ENCODE assay signal across 13 mouse cellular contexts in genomic region chr11:101964647-101965046, GRCm38 (mm10). TPM values are rescaled to one million over a fixed set of nuclear protein-coding genes. Genes with fewer than 3 reads are reported as not detected.
DNase-seq lines count a peak whose midpoint lies in the region; ATAC-seq and TF ChIP-seq lines count a peak whose summit lies in the region.
"Had no signal": no experiment of that assay in that cellular context is flagged by ENCODE, and none has a peak within 500 bp of the region (broad histone marks: within the 10 kb centered on the region; RNA-seq: fewer than 3 reads in every experiment).

No protein-coding gene starts in this region.

- no peaks in the 10 kb centered on the region for H3K9me3 ChIP-seq in heart, embryonic 12.5 days (replicated peaks)
- no peaks in the 10 kb centered on the region for H3K9me3 ChIP-seq in liver, embryonic 11.5 days (ENCODE audit: control insufficient read depth, low read length)
- H3K9me3 ChIP-seq in liver, embryonic 12.5 days (replicated peaks) = no peaks in the 10 kb centered on the region
- H3K9me3 ChIP-seq in embryonic facial prominence, embryonic 12.5 days = no peaks in the 10 kb centered on the region
- H3K9me3 ChIP-seq in limb, embryonic 15.5 days = no peaks in the 10 kb centered on the region
- H3K9me3 ChIP-seq: liver, embryonic 13.5 days had no signal

- no peak for DNase-seq in heart, postnatal 25 days (ENCODE audit: low spot score)
- no peak for DNase-seq in liver, embryonic 11.5 days (ENCODE audit: low spot score)
- no peak for DNase-seq in spleen, adult 18-20 months
- DNase-seq in thymus, adult 2 months = no peak
- DNase-seq: liver, embryonic 13.5 days; thymus, adult 18-20 months had no signal

- TF ChIP-seq CTCF in thymus, adult 2 months (IDR thresholded peaks at IDR 0.05; ENCODE audit: borderline replicate concordance, control insufficient read depth, extremely low read depth, insufficient read depth, low read length, poor library complexity) = no peak

- WGBS in heart, embryonic 12.5 days = 9% methylated on average over 8 of the region's 8 CpGs
- 11% methylated on average over 8 of the region's 8 CpGs for WGBS in liver, embryonic 11.5 days
- WGBS in liver, embryonic 12.5 days (ENCODE audit: insufficient replicate concordance) = 7% methylated on average over 8 of the region's 8 CpGs
- 8% methylated on average over 7 of the region's 8 CpGs for WGBS in embryonic facial prominence, embryonic 12.5 days
- 11% methylated on average over 8 of the region's 8 CpGs for WGBS in limb, embryonic 15.5 days
- WGBS in thymus, adult 2 months = 37% methylated on average over 8 of the region's 8 CpGs

- peaks cover 79% of the 10 kb centered on the region for H3K27me3 ChIP-seq in heart, embryonic 12.5 days (replicated peaks)
- peaks cover 81% of the 10 kb centered on the region for H3K27me3 ChIP-seq in liver, embryonic 11.5 days (replicated peaks; ENCODE audit: control insufficient read depth, insufficient read depth, low read length)
- H3K27me3 ChIP-seq in liver, embryonic 12.5 days (replicated peaks) = peaks cover 91% of the 10 kb centered on the region
- H3K27me3 ChIP-seq in embryonic facial prominence, embryonic 12.5 days = peaks cover 83% of the 10 kb centered on the region
- H3K27me3 ChIP-seq in limb, embryonic 15.5 days = peaks cover 69% of the 10 kb centered on the region
- no peaks in the 10 kb centered on the region; the same call in 1 of the 2 replicates for H3K27me3 ChIP-seq in thymus, adult 2 months (ENCODE audit: control insufficient read depth, insufficient read depth, low read length)

- TF ChIP-seq POLR2A in thymus, adult 2 months (IDR thresholded peaks at IDR 0.05; ENCODE audit: control insufficient read depth, extremely low read depth, insufficient read depth, low read length, poor library complexity) = no peak

- ATAC-seq in heart, embryonic 12.5 days (ENCODE audit: insufficient number of reproducible peaks, low FRiP score) = no peak
- ATAC-seq in liver, embryonic 11.5 days (replicated peaks; ENCODE audit: low FRiP score) = no peak
- ATAC-seq in liver, embryonic 12.5 days = no peak
- no peak for ATAC-seq in embryonic facial prominence, embryonic 12.5 days (ENCODE audit: insufficient number of reproducible peaks, insufficient read depth, low FRiP score, low TSS enrichment)
- ATAC-seq in limb, embryonic 15.5 days (ENCODE audit: insufficient number of reproducible peaks, low FRiP score, low TSS enrichment, low read depth) = no peak

- intact Hi-C loops in heart, postnatal 25 days (cut with DNase I) = loop anchor here (5.0 kb wide), 1 partner anchor 152 kb away; no protein-coding TSS in a partner anchor

- H3K4me3 ChIP-seq in heart, embryonic 12.5 days = peak overlapping the region; percentile 56
- no peak overlapping the region; the same call in 1 of the 2 replicates for H3K4me3 ChIP-seq in liver, embryonic 11.5 days (ENCODE audit: low read depth, low read length)
- no peak overlapping the region for H3K4me3 ChIP-seq in liver, embryonic 12.5 days
- no peak overlapping the region for H3K4me3 ChIP-seq in embryonic facial prominence, embryonic 12.5 days
- H3K4me3 ChIP-seq in limb, embryonic 15.5 days = peak overlapping the region; percentile 52; the same call in 1 of the 2 replicates
- H3K4me3 ChIP-seq in thymus, adult 2 months (ENCODE audit: control insufficient read depth, insufficient read depth, low read length) = no peak overlapping the region

- H3K36me3 ChIP-seq in heart, embryonic 12.5 days = no peaks in the 10 kb centered on the region
- no peaks in the 10 kb centered on the region for H3K36me3 ChIP-seq in liver, embryonic 11.5 days (ENCODE audit: control insufficient read depth, insufficient read depth, low read length)
- H3K36me3 ChIP-seq in liver, embryonic 12.5 days = no peaks in the 10 kb centered on the region
- H3K36me3 ChIP-seq in embryonic facial prominence, embryonic 12.5 days = no peaks in the 10 kb centered on the region
- H3K36me3 ChIP-seq in limb, embryonic 15.5 days = no peaks in the 10 kb centered on the region
- no peaks in the 10 kb centered on the region for H3K36me3 ChIP-seq in thymus, adult 2 months (ENCODE audit: control insufficient read depth, insufficient read depth, low read length)
- H3K36me3 ChIP-seq: liver, embryonic 13.5 days had no signal

- peak overlapping the region; percentile 93 for H3K4me2 ChIP-seq in heart, embryonic 12.5 days
- H3K4me2 ChIP-seq in liver, embryonic 11.5 days = peak overlapping the region; percentile 78
- no peak overlapping the region for H3K4me2 ChIP-seq in liver, embryonic 12.5 days
- 0 out of 2 replicates have a peak overlapping the region, but pooled peaks have one; percentile 75 for H3K4me2 ChIP-seq in embryonic facial prominence, embryonic 12.5 days (replicated peaks)
- H3K4me2 ChIP-seq in limb, embryonic 15.5 days = peak overlapping the region; percentile 98; the same call in 1 of the 2 replicates

- no peak overlapping the region for H3K27ac ChIP-seq in heart, embryonic 12.5 days (ENCODE audit: poor library complexity, severe bottlenecking)
- no peak overlapping the region for H3K27ac ChIP-seq in liver, embryonic 11.5 days (ENCODE audit: low read depth, low read length)
- no peak overlapping the region for H3K27ac ChIP-seq in liver, embryonic 12.5 days
- no peak overlapping the region for H3K27ac ChIP-seq in embryonic facial prominence, embryonic 12.5 days
- H3K27ac ChIP-seq in limb, embryonic 15.5 days = no peak overlapping the region
- H3K27ac ChIP-seq in thymus, adult 2 months (ENCODE audit: control insufficient read depth, insufficient read depth, low read length) = no peak overlapping the region
- H3K27ac ChIP-seq: liver, embryonic 13.5 days had no signal

- H3K9ac ChIP-seq in heart, embryonic 12.5 days = peak overlapping the region; percentile 70
- H3K9ac ChIP-seq in liver, embryonic 11.5 days (ENCODE audit: low read depth, low read length) = no peak overlapping the region
- no peak overlapping the region for H3K9ac ChIP-seq in liver, embryonic 12.5 days
- no peak overlapping the region for H3K9ac ChIP-seq in embryonic facial prominence, embryonic 12.5 days
- no peak overlapping the region for H3K9ac ChIP-seq in limb, embryonic 15.5 days

- H3K4me1 ChIP-seq in heart, embryonic 12.5 days (replicated peaks) = peaks cover 51% of the 10 kb centered on the region
- H3K4me1 ChIP-seq in liver, embryonic 11.5 days (replicated peaks; ENCODE audit: control insufficient read depth, insufficient read depth, low read length) = peaks cover 4% of the 10 kb centered on the region; the same call in 1 of the 2 replicates
- H3K4me1 ChIP-seq in liver, embryonic 12.5 days = peaks cover 9% of the 10 kb centered on the region
- peaks cover 23% of the 10 kb centered on the region for H3K4me1 ChIP-seq in embryonic facial prominence, embryonic 12.5 days
- peaks cover 31% of the 10 kb centered on the region for H3K4me1 ChIP-seq in limb, embryonic 15.5 days
- no peaks in the 10 kb centered on the region for H3K4me1 ChIP-seq in thymus, adult 2 months (replicated peaks; ENCODE audit: control insufficient read depth, insufficient read depth, low read length)

RNA-seq across cellular contexts. Expression of gene Sost, which starts 2.2 kb away (rescaled TPM):
- 0.77 and 1.6 TPM in 2 replicates for polyA plus RNA-seq in heart, embryonic 12.5 days (2016; fragmentation: Nextera tagmentation; extraction: Ambion mirVana)
- total RNA-seq in heart, postnatal 25 days (2021) = 1 to 10 TPM; 1.5 to 1.6 TPM
- not detected in 2 replicates for polyA plus RNA-seq in liver, embryonic 11.5 days (2014; fragmentation: Nextera tagmentation; extraction: Ambion mirVana)
- 0.10 TPM in 2 replicates for polyA plus RNA-seq in liver, embryonic 12.5 days (2016; fragmentation: Nextera tagmentation; extraction: Ambion mirVana)
- polyA plus RNA-seq in embryonic facial prominence, embryonic 12.5 days (2016; fragmentation: Nextera tagmentation; extraction: Ambion mirVana) = 0.10 and 0.14 TPM in 2 replicates
- 0.16 and 0.50 TPM in 2 replicates for polyA plus RNA-seq in limb, embryonic 15.5 days (2015; fragmentation: Nextera tagmentation; extraction: Ambion mirVana)
- 3.1 and 5.0 TPM in 2 replicates for polyA plus RNA-seq in thymus, adult 2 months (2012; rRNA removed)
- total RNA-seq: hematopoietic stem cell, adult 5-6 weeks; megakaryocyte, adult 5-6 weeks had no signal

RNA-seq across cellular contexts. Expression of gene Cfap97d1, which starts 19.4 kb away (rescaled TPM):
- polyA plus RNA-seq in heart, embryonic 12.5 days (2016; fragmentation: Nextera tagmentation; extraction: Ambion mirVana) = not detected in 2 replicates
- not detected for total RNA-seq in heart, postnatal 25 days (2021)
- not detected in 2 replicates for polyA plus RNA-seq in liver, embryonic 11.5 days (2014; fragmentation: Nextera tagmentation; extraction: Ambion mirVana)
- not detected in 2 replicates for polyA plus RNA-seq in liver, embryonic 12.5 days (2016; fragmentation: Nextera tagmentation; extraction: Ambion mirVana)
- polyA plus RNA-seq in embryonic facial prominence, embryonic 12.5 days (2016; fragmentation: Nextera tagmentation; extraction: Ambion mirVana) = not detected in 2 replicates
- polyA plus RNA-seq in limb, embryonic 15.5 days (2015; fragmentation: Nextera tagmentation; extraction: Ambion mirVana) = not detected in 2 replicates
- polyA plus RNA-seq in thymus, adult 2 months (2012; rRNA removed) = not detected in 2 replicates
- total RNA-seq: hematopoietic stem cell, adult 5-6 weeks; layer of hippocampus, adult 8-10 months; megakaryocyte, adult 5-6 weeks had no signal
- polyA plus RNA-seq: liver, embryonic 13.5 days had no signal

RNA-seq across cellular contexts. Expression of gene Dusp3, which starts 22.2 kb away (rescaled TPM):
- 53.7 and 54.9 TPM in 2 replicates for polyA plus RNA-seq in heart, embryonic 12.5 days (2016; fragmentation: Nextera tagmentation; extraction: Ambion mirVana)
- total RNA-seq in heart, postnatal 25 days (2021) = 100 to 1,000 TPM; 115 to 122 TPM
- polyA plus RNA-seq in liver, embryonic 11.5 days (2014; fragmentation: Nextera tagmentation; extraction: Ambion mirVana) = 20.5 and 21.2 TPM in 2 replicates
- 12.9 and 13.4 TPM in 2 replicates for polyA plus RNA-seq in liver, embryonic 12.5 days (2016; fragmentation: Nextera tagmentation; extraction: Ambion mirVana)
- 12.3 and 12.5 TPM in 2 replicates for polyA plus RNA-seq in embryonic facial prominence, embryonic 12.5 days (2016; fragmentation: Nextera tagmentation; extraction: Ambion mirVana)
- polyA plus RNA-seq in limb, embryonic 15.5 days (2015; fragmentation: Nextera tagmentation; extraction: Ambion mirVana) = 26.9 and 37.0 TPM in 2 replicates
- polyA plus RNA-seq in thymus, adult 2 months (2012; rRNA removed) = 12.3 and 19.7 TPM in 2 replicates

Comparison
In these comparisons a context has a peak if more than half of its experiments do, and no peak if none do; other contexts are left out.
1. H3K4me3 ChIP-seq: peak in heart, embryonic 12.5 days (single experiment) and limb, embryonic 15.5 days (single experiment); none in liver, embryonic 11.5 days (single experiment), liver, embryonic 12.5 days (single experiment), embryonic facial prominence, embryonic 12.5 days (single experiment) and thymus, adult 2 months (single experiment).